Mouse (Mus musculus) lung, postnatal 0 days (tissue): Measurements from ENCODE around the gene Inka2.

Experiments
- CTCF ChIP-seq: IDR thresholded peaks from 2 replicates; pipeline ENCODE4 v1.5.1; 2016; ENCODE audit warnings: antibody characterized with exemption, mild to moderate bottlenecking
- EP300 ChIP-seq: IDR thresholded peaks from 2 replicates; pipeline ENCODE4 v1.6.1; 2016; ENCODE audit warnings: antibody characterized with exemption, mild to moderate bottlenecking, control low read depth

DNA sequence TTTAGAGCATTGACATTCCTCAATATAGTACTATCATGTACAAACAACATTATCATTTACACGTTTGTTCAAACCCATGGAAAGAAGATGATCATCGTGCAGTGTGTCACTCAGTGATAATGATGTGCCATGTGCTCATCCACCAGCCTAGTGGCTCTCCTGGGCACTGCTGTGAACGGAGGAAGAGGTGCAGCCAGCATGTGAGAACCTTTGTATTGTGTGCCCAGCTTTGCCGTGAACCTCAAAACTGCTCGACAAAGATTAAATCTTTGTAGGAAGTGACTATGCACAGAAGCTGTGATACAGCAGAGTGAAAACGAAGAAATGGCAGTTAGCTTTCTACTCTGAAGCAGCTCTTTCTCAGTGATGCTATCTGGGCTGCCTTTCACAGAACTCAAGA, 64.1 kb downstream of the Inka2 start:
- TF ChIP-seq CTCF (0 out of 2 replicates have a peak, but pooled peaks have one; percentile 8), EP300 (no peak)
